Mouse (Mus musculus): ENCODE results near the gene Grik5. TPM values are rescaled to one million over a fixed set of nuclear protein-coding genes. Genes with fewer than 3 reads are reported as not detected.
A peak's percentile ranks its signal among the peaks of the same experiment; 100 is the strongest.

The Grik5 gene
- polyA plus RNA-seq (2016; fragmentation: Nextera tagmentation; extraction: Ambion mirVana): 5.4 and 8.7 TPM in 2 replicates

DNA sequence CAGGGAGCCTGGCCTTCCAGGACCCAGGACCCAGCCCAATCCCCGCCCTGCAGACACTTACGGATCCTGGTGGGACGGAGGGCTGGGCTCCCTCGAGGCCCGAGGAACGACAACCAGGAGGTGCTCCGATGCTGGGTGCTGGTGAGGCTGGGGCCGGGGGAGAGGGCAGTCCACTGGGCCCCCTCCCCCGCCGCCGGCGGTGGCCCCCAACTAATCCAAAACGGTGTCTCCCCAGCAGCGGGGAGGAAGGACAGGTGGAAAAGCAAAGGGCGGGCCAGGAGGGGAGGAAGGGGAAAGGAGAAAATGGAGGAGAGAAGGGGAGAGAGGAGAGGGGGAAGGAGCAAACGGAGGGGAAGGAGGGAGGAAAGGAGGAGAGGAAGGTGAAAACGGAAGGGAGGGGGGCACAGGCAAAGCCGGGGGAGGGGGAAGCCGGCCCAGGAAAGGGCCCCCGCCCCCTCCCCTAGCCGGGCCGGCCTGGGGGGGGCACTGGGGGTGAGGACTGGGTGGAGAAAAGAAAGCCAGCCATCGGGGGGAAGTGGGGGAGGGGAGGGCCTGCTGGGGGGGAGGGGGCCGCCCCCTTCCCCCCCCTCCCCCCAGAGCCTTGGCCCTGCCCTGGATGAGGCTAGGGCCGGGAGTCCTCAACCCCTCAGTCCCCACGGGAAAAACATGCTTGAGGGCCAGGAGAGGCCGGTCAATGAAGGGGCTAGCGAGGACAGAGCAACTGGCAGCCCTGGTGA lies at the start of gene Grik5, which contains the start of gene Zfp574:
Gene Grik5 (minus strand): TSS at position 368 of the 737 bp plus-strand sequence.
Gene Zfp574 (plus strand): TSS at position 589 of the 737 bp plus-strand sequence.
- peak; percentile 54 for DNase-seq (ENCODE audit: low spot score)
- 2% methylated on average over 25 of the region's 28 CpGs for WGBS

DNA sequence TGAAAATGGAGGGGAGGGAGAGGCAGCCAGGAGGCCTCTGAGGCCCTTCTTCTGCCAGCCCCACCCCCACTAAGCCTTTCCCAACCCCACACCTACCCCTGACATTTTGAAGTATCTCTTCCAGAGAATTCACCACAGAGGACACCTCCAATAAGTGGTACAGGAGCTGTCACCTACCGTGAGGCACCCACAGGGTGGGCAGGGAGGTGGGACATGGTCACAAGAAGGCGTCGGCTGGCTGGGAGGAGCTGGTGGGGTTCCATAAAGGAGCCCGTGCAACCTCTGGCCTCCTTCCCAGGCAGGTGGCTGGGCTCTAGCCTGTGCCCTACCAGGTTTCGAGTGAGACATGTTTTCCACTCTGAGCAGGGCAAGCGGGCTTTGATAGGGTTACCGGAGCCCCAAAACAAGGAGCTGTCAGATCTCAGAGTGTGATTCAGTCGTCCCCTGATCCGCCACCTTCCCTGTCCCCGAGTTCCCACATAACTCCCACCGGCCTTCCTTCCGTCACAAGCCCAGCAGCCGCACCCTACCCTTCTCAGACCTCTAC lies 49.2 kb upstream of the Grik5 start:
- no peak for DNase-seq (ENCODE audit: low spot score)
- H3K27ac ChIP-seq: no peak overlapping the region
- 62% methylated on average over 13 of the region's 13 CpGs for WGBS

More for the DNA sequence above, at the start of gene Grik5, which contains the start of gene Zfp574:
- Histone ChIP-seq H3K27me3 (ENCODE audit: low read depth, poor library complexity, severe bottlenecking) (no peaks in the 10 kb centered on the region), H3K36me3 (peaks cover 23% of the 10 kb centered on the region), H3K9me3 (replicated peaks) (no peaks in the 10 kb centered on the region), H3K4me3 (peak within 1 kb of the TSS; percentile 81), H3K27ac (peak within 1 kb of the TSS; percentile 96), H3K4me1 (peaks cover 80% of the 10 kb centered on the region)

DNA sequence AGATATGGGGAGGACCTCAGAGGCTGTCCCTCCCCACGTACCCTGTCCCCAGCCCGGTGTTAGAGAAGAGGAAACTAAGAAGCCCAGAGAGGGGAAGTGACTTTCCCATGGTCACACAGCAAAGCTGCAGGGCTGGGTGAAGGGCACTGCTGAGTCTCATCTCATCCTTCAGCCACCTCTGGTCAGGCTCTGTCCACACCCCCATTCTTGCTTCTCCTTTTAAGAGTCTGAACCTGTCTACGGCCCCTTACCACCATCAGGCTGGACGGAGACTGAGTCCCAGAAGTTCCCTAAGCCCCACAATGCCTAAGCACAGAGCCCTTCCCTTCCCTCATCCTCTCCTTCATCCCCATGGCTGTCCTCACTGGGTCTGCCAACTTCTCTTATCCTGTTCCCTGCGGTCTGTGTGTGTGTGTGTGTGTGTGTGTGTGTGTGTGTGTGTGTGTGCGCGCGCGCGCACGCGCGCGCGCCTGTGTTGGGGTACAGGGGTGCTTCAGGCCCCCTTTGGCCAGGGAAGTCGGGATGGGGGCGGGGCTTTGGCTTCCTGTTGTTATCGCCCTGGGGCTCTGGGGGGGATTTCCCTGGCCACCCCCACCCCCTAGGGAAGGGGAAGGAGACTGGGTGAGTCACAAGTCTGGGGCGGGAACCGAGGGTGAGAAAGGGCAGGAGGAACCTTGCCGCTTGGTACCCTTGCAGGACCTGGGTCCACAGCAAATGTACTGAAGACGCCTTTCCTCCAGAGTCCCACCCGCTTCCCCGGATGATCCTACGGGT lies 48.1 kb upstream of the Grik5 start:
- Histone ChIP-seq H3K9me3 (replicated peaks) (no peaks in the 10 kb centered on the region), H3K36me3 (no peaks in the 10 kb centered on the region), H3K4me3 (no peak overlapping the region), H3K4me1 (peaks cover 13% of the 10 kb centered on the region), H3K27me3 (ENCODE audit: low read depth, poor library complexity, severe bottlenecking) (peaks cover 22% of the 10 kb centered on the region), H3K27ac (no peak overlapping the region)
- WGBS: 66% methylated on average over 25 of the region's 25 CpGs
- no peak for DNase-seq (ENCODE audit: low spot score)

More for the DNA sequence above, 49.2 kb upstream of the Grik5 start:
- no peaks in the 10 kb centered on the region for H3K36me3 ChIP-seq
- H3K4me3 ChIP-seq: no peak overlapping the region
- H3K4me1 ChIP-seq: peaks cover 9% of the 10 kb centered on the region
- no peaks in the 10 kb centered on the region for H3K9me3 ChIP-seq (replicated peaks)
- H3K27me3 ChIP-seq (ENCODE audit: low read depth, poor library complexity, severe bottlenecking): peaks cover 12% of the 10 kb centered on the region

- DNase-seq (ENCODE audit: low spot score): no peak
- Histone ChIP-seq H3K4me1 (peaks cover 4% of the 10 kb centered on the region; the same call in 1 of the 2 replicates), H3K9me3 (replicated peaks) (no peaks in the 10 kb centered on the region), H3K27ac (no peak overlapping the region), H3K27me3 (ENCODE audit: low read depth, poor library complexity, severe bottlenecking) (peaks cover 21% of the 10 kb centered on the region), H3K36me3 (no peaks in the 10 kb centered on the region), H3K4me3 (no peak overlapping the region)
- WGBS: 89% methylated on average over 16 of the region's 16 CpGs
Measured at GRCm38 (mm10) chr7:25112956-25113603, 40.9 kb upstream of the Grik5 start.

- Histone ChIP-seq H3K4me3 (no peak overlapping the region), H3K4me1 (peaks cover 4% of the 10 kb centered on the region; the same call in 1 of the 2 replicates), H3K27ac (no peak overlapping the region), H3K36me3 (no peaks in the 10 kb centered on the region), H3K9me3 (replicated peaks) (no peaks in the 10 kb centered on the region), H3K27me3 (ENCODE audit: low read depth, poor library complexity, severe bottlenecking) (peaks cover 21% of the 10 kb centered on the region)
- 88% methylated on average over 17 of the region's 17 CpGs for WGBS
- no peak for DNase-seq (ENCODE audit: low spot score)
Measured at GRCm38 (mm10) chr7:25112178-25112955, 40.2 kb upstream of the Grik5 start.

DNA sequence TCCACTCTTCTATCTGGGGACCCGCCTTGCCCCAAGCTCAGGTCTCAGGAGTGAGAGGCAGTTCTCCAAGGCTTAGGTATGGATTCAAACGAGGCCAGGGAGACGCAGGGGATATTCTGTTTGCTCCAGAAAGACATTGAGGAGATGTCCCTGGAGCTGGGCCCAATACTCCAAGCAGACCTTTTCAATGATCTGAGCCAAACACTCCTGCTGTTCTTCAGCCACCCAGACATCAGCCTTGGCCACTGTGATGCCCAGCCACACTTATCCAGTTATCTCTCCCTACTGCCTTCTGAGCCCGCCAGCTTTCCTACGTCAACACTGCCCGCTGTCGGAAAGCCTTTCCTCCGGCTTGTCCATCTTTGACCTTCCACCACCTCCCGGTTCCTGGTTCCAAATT lies 38.2 kb upstream of the Grik5 start:
- Histone ChIP-seq H3K27ac (no peak overlapping the region), H3K36me3 (no peaks in the 10 kb centered on the region), H3K4me3 (no peak overlapping the region), H3K9me3 (replicated peaks) (no peaks in the 10 kb centered on the region), H3K27me3 (ENCODE audit: low read depth, poor library complexity, severe bottlenecking) (peaks cover 9% of the 10 kb centered on the region), H3K4me1 (peaks cover 7% of the 10 kb centered on the region)
- 88% methylated on average over 9 of the region's 9 CpGs for WGBS
- DNase-seq (ENCODE audit: low spot score): no peak

DNA sequence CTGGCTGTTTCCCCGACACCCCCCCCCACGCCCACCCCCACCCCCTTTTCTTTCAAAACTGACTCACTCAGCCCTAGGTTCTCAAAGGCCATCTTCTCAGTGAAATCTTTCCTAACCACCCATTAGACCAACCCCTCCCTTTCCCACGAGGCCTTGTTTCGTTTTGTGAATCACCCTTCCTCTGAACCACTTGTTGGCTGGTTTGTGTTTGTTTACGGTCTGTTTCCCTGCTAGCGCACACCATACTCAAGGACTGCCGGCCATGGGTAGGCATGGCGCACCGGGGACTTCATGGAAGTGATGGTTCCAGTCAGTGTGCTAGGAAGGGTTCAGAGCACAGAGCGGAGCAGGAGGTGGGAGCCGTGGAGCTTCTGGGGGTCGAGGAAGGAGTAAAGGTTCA lies 37.2 kb upstream of the Grik5 start:
- Histone ChIP-seq H3K9me3 (replicated peaks) (no peaks in the 10 kb centered on the region), H3K4me1 (peaks cover 6% of the 10 kb centered on the region), H3K27ac (no peak overlapping the region), H3K36me3 (no peaks in the 10 kb centered on the region), H3K4me3 (no peak overlapping the region), H3K27me3 (ENCODE audit: low read depth, poor library complexity, severe bottlenecking) (0 out of 2 replicates have a peak, but pooled peaks cover 4% of the 10 kb centered on the region)
- WGBS: 83% methylated on average over 12 of the region's 12 CpGs
- no peak for DNase-seq (ENCODE audit: low spot score)

DNA sequence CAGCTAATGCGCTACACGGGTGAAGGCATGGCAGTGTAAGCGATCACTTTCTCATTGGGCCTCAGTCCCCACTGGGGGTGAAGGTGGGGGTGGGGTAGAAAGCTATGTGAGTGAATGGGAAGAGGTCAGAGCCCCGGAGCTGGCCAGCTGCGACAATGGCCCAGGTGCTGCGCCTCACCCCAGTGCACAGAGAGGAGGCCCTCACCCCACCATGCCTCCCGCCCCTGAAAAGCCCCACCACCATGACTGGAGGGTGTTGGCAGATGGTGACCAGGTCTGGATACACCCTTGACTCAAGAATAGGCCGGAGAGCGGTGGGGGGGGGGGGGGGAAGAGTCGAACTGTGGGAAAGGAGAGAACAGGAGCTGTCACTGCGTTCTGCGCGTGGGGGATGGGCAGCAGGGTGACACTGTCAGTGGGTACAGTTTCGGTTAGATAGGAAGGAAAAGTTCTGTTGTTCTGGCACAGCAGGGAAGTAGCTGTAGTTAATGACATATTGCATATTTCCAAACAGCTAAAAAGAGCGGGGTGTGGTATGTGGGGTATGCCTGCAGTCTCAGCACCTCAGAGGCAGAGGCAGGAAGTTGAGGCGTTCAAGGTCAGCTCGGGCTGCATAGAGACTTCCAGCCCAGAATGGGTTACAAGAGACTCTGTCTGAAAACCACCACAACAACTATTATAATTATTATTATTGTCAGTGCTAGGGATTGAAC lies 34.8 kb upstream of the Grik5 start:
- Histone ChIP-seq H3K4me3 (no peak overlapping the region), H3K4me1 (peaks cover 6% of the 10 kb centered on the region), H3K36me3 (no peaks in the 10 kb centered on the region), H3K27ac (no peak overlapping the region), H3K27me3 (ENCODE audit: low read depth, poor library complexity, severe bottlenecking) (0 out of 2 replicates have a peak, but pooled peaks cover 4% of the 10 kb centered on the region), H3K9me3 (replicated peaks) (no peaks in the 10 kb centered on the region)
- WGBS: 60% methylated on average over 16 of the region's 17 CpGs
- no peak for DNase-seq (ENCODE audit: low spot score)

DNA sequence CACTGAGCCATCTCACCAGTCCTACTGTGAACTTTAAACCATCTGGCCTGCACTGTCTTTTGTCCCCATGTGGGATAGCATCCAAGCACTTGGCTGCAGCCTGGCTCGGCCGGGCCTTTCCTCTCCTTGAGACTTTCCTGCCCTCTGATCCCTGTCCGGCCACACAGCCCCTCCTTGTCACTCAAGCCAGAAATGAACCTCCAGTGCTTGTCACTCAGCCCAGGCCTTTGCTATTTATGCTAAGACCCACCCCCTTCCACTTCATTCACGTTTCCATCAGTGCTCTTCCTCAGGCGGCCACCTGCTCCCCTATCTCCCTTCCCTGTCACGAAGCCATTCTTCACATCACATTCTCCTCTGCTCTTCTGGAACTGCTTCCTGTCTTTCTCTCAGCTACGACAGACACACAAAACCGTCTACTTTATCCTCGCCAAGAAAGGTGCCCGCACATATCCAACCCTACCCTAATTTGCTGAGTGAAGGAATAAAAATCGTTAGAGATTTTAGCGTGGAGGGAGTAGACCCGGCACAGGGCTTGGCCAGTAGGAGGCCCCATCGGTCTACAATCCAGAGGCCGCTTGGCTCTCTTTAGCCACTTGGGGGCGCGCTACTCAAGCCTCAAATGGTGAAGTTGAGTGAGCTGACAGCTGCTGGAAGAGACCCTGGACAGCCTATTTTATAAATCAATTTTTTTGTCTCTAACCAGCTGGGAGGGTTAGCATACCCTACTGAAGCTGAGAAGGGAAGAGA lies 33.4 kb upstream of the Grik5 start:
- Histone ChIP-seq H3K4me3 (no peak overlapping the region), H3K27me3 (ENCODE audit: low read depth, poor library complexity, severe bottlenecking) (0 out of 2 replicates have a peak, but pooled peaks cover 4% of the 10 kb centered on the region), H3K9me3 (replicated peaks) (no peaks in the 10 kb centered on the region), H3K36me3 (no peaks in the 10 kb centered on the region), H3K27ac (no peak overlapping the region), H3K4me1 (peaks cover 6% of the 10 kb centered on the region)
- DNase-seq (ENCODE audit: low spot score): peak; percentile 82
- 25% methylated on average over 17 of the region's 17 CpGs for WGBS

DNA sequence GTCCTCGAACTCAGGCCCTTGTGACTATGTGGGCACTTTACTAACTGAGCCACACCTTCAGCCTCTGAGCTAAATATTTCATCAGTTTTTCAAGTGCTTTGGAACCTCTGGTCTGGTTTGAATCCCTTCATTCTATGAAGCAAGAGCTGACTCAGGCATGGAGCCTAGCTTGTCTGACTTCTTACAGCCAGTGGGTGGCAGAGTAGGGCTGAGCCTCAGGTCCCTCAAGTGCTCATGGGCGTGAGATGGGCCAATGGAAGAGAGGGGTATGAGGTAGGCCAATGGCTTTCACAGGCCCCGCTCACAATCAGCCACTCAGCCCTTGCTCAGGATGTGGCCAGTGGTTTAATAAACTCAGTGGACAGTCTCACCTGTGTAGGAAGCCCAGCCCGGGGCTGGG lies 27.4 kb upstream of the Grik5 start:
- H3K4me3 ChIP-seq: no peak overlapping the region
- H3K36me3 ChIP-seq: no peaks in the 10 kb centered on the region
- WGBS: 52% methylated on average over 4 of the region's 4 CpGs
- no peaks in the 10 kb centered on the region for H3K9me3 ChIP-seq (replicated peaks)
- H3K4me1 ChIP-seq: 0 out of 2 replicates have a peak, but pooled peaks cover 4% of the 10 kb centered on the region
- no peak overlapping the region for H3K27ac ChIP-seq
- DNase-seq (ENCODE audit: low spot score): no peak
- H3K27me3 ChIP-seq (ENCODE audit: low read depth, poor library complexity, severe bottlenecking): 0 out of 2 replicates have a peak, but pooled peaks cover 17% of the 10 kb centered on the region

DNA sequence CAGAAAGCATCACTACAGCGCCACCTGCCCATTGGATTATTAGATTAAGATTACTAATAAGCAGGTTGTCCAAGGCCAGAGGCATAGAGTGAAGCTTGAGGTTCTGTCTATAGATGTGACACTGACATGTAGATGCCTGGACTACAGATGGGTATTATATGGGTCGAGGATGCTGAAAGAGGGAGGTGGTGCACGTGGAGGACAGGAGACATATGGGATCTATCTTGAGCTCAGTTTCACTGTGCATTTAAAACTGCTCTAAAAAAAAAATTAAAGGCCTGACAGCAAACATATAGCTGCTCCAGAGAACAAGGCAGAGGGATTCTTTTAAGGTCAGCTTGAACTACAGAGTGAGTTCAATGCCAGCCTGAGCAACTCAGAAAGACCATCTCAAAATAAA lies 26.0 kb upstream of the Grik5 start:
- DNase-seq (ENCODE audit: low spot score): no peak
- 80% methylated on average over 3 of the region's 3 CpGs for WGBS

More for the DNA sequence above, 26.0 kb upstream of the Grik5 start:
- no peak overlapping the region for H3K27ac ChIP-seq
- no peak overlapping the region for H3K4me3 ChIP-seq
- peaks cover 20% of the 10 kb centered on the region; the same call in 1 of the 2 replicates for H3K27me3 ChIP-seq (ENCODE audit: low read depth, poor library complexity, severe bottlenecking)
- H3K9me3 ChIP-seq (replicated peaks): no peaks in the 10 kb centered on the region
- no peaks in the 10 kb centered on the region for H3K36me3 ChIP-seq
- 0 out of 2 replicates have a peak, but pooled peaks cover 10% of the 10 kb centered on the region for H3K4me1 ChIP-seq
